Mouse (Mus musculus) embryonic facial prominence, embryonic 12.5 days (tissue): ENCODE data around the gene Ndrg2. TPM values are rescaled to one million over a fixed set of nuclear protein-coding genes. Genes with fewer than 3 reads are reported as not detected.
A peak's percentile ranks its signal among the peaks of the same experiment; 100 is the strongest.
"Not testable (repeated sequence)": the region's sequence is repeated elsewhere in the genome, so short reads cannot be mapped to it uniquely, and the experiment has no call there.

ENCODE experiments used
- ATAC-seq: fragments of 200-750 bp; cut with Nextera tagmentation; 2 replicates; pipeline ENCODE4 v1.8.0; 2017; ENCODE audit not compliant: insufficient number of reproducible peaks, insufficient read depth, low FRiP score, low TSS enrichment
- H3K27ac ChIP-seq: fragments of 300-500 bp; sonication (generic); 2 replicates; pipeline ENCODE4 v1.5.1; 2016; ENCODE audit warnings: mild to moderate bottlenecking
- H3K27me3 ChIP-seq: fragments of 300-500 bp; sonication (generic); 2 replicates; pipeline ENCODE4 v1.6.1; 2016; ENCODE audit warnings: mild to moderate bottlenecking, moderate library complexity
- H3K36me3 ChIP-seq: fragments of 300-500 bp; sonication (generic); 2 replicates; pipeline ENCODE4 v1.6.1; 2016; ENCODE audit warnings: mild to moderate bottlenecking
- H3K4me1 ChIP-seq: fragments of 300-500 bp; sonication (generic); 2 replicates; pipeline ENCODE4 v1.6.1; 2016
- H3K4me2 ChIP-seq: fragments of 300-500 bp; sonication (generic); replicated peaks from 2 replicates; pipeline ENCODE4 v1.6.1; 2016; ENCODE audit warnings: mild to moderate bottlenecking, moderate library complexity
- H3K4me3 ChIP-seq: fragments of 300-500 bp; sonication (generic); 2 replicates; pipeline ENCODE4 v1.5.1; 2016; ENCODE audit warnings: mild to moderate bottlenecking
- H3K9ac ChIP-seq: fragments of 300-500 bp; sonication (generic); 2 replicates; pipeline ENCODE4 v1.6.1; 2016; ENCODE audit warnings: mild to moderate bottlenecking, moderate library complexity
- H3K9me3 ChIP-seq: fragments of 300-500 bp; sonication (generic); 2 replicates; pipeline ENCODE4 v1.6.1; 2016; ENCODE audit warnings: mild to moderate bottlenecking, moderate library complexity
- WGBS: fragments of 180-500 bp; shearing (Covaris S2); methylation state at CpG from one replicate; pipeline ENCODE4 v1.1.7; 2016; 5-methylcytosine and 5-hydroxymethylcytosine counted together
- polyA plus RNA-seq: library from polyadenylated mRNA; unstranded; fragments of >200 nt; fragmentation: Nextera tagmentation; extraction: Ambion mirVana; gene quantifications from 2 replicates; pipeline ENCODE4 v1.2.1, GENCODE M21; 2016

The Ndrg2 gene
- polyA plus RNA-seq, 1 experiment from 2014 or later, result 30.9 TPM

DNA sequence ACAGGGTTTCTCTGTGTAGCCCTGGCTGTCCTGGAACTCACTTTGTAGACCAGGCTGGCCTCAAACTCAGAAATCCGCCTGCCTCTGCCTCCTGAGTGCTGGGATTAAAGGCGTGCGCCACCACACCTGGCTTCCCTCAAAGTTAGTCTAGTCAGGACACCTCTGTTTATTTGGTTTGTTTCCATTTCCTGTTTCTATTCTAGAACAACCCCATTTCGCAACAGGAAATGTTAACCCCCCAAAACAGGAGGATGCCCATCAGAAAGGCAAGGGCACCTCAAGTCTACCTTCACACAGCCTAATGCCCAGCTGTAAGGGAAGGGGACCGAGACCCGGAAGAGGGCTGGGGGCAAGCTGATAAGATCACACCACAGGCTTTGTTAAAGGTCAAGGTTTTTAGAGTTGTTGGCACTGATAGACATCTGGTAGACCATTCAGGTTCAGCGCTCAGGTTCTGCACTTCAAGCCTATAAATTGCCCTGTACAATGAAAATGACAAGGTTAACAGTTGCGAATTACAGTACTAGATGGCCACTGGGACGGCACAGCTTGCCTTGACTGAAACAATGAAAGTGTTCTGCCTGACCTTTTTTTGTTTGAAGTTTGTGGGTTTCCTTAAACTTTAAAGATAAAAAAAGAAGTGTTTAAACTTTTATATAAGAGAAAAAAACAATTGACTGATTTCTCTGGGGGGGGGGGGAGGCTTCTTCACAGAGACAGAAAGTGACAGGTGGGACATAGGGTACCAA lies 21.6 kb downstream of the Ndrg2 start, which contains the start of gene Slc39a2:
Slc39a2 (plus strand) TSS at position 699 of the 749 bp plus-strand sequence.
- H3K4me3 ChIP-seq, result no peak within 1 kb of the TSS
- H3K4me1 ChIP-seq, result no peaks in the 10 kb centered on the region
- no peak for ATAC-seq
- no peaks in the 10 kb centered on the region; the same call in 1 of the 2 replicates for H3K27me3 ChIP-seq
- H3K4me2 ChIP-seq, result no peak within 1 kb of the TSS
- WGBS, result 89% methylated on average over 9 of the region's 9 CpGs
- H3K9ac ChIP-seq, result no peak within 1 kb of the TSS
- H3K27ac ChIP-seq, result no peak within 1 kb of the TSS; the same call in 1 of the 2 replicates
- H3K36me3 ChIP-seq, result peaks cover 49% of the 10 kb centered on the region
- no peaks in the 10 kb centered on the region for H3K9me3 ChIP-seq

DNA sequence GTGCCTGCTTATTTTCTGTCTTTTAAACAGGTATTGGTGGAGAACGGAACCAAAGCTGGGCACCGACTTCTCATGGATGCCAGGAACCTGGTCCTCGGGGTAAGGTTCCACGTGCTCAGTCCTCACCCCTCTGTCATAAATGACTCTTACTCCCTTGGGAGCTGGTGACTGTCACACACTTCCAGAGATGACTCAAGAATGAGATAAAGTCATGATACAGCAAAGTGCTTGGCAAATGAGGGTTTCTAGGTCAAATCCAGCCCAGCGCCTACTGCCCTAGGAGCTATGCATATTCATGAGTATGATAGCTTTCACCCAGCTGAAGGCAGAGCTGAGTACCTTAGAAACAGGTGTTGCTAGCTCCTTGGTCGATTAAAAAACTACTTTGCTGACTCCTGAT lies 24.1 kb downstream of the Ndrg2 start:
- 91% methylated on average over 6 of the region's 6 CpGs for WGBS
- H3K27me3 ChIP-seq, result no peaks in the 10 kb centered on the region; the same call in 1 of the 2 replicates
- no peak for ATAC-seq
- no peak overlapping the region for H3K4me3 ChIP-seq
- H3K4me2 ChIP-seq, result no peak overlapping the region
- no peak overlapping the region for H3K27ac ChIP-seq
- H3K9me3 ChIP-seq, result no peaks in the 10 kb centered on the region
- no peak overlapping the region for H3K9ac ChIP-seq
- peaks cover 58% of the 10 kb centered on the region for H3K36me3 ChIP-seq
- H3K4me1 ChIP-seq, result peaks cover 9% of the 10 kb centered on the region

DNA sequence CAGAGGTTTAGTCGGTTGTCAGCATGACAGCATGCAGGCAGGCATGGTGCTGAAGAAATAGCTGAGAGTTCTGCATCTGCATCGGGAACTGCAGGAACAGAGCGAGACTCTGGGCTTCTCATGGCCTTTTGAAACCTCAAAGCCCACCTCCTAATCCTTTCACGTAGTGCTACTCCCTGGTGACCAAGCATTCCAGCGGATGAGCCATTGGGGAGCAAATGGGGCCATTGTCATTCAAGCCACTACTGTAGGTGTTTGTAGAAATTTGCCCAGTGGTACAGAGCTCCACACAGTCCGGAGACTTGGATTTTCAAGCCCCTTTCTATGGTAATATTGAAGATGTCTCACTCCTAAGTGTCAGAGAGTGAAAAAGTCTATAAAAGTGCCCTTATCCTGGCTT lies 27.9 kb downstream of the Ndrg2 start:
- H3K36me3 ChIP-seq, result peaks cover 43% of the 10 kb centered on the region
- no peak overlapping the region; the same call in 1 of the 2 replicates for H3K9ac ChIP-seq

DNA sequence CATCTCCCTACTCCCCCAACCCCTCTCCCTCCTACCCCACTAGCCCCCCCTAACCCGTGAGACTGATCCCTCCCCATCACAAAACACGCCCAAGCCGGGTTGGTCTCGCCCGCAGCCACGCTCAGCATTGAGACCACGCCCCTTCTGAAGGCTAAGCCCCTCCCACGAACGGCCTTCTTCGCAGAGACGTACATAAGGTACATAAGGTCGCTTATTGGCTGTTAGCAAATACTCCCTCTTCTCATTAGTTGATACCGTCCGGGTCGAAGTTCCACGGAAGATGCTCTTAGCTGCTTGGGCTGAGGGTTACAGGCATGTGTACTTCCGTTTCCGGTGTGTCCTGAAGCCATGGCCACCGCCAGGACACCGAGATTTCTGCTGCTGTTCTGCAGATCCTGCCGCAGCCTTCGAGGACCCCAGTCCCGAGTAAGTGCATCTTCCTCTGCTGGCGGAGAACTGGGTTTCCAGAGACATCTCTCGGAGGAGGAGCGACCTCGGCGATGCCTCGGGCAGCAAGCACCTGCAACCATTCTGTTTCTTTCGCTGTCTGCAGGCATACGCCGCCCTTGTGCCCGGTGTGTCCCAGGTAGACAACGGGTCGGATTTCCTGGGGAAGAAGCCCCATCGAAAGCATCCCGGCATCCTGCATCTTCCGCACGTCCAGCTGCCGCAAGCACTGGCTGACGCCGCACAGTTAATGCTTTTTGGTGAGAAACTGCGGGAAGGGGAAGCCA lies 29.2 kb downstream of the Ndrg2 start, which contains the start of gene Mettl17:
Mettl17 (plus strand) TSS at position 245 of the 734 bp plus-strand sequence.
- WGBS, result under 1% methylated on average over 43 of the region's 43 CpGs
- H3K27ac ChIP-seq, result peak within 1 kb of the TSS; percentile 90
- H3K36me3 ChIP-seq, result peaks cover 30% of the 10 kb centered on the region
- ATAC-seq, result peak; percentile 95
- H3K4me2 ChIP-seq, result peak within 1 kb of the TSS; percentile 80
- H3K27me3 ChIP-seq, result no peaks in the 10 kb centered on the region
- H3K9me3 ChIP-seq, result no peaks in the 10 kb centered on the region
- H3K9ac ChIP-seq, result peak within 1 kb of the TSS; percentile 46
- peak within 1 kb of the TSS; percentile 54 for H3K4me3 ChIP-seq
- H3K4me1 ChIP-seq, result peaks cover 9% of the 10 kb centered on the region

More for the DNA sequence above, 27.9 kb downstream of the Ndrg2 start:
- peak overlapping the region; percentile 80 for H3K4me2 ChIP-seq
- no peak overlapping the region for H3K27ac ChIP-seq
- no peak for ATAC-seq
- H3K4me1 ChIP-seq, result peaks cover 9% of the 10 kb centered on the region
- no peaks in the 10 kb centered on the region for H3K9me3 ChIP-seq
- peak overlapping the region; percentile 54; the same call in 1 of the 2 replicates for H3K4me3 ChIP-seq
- WGBS, result 61% methylated on average over 6 of the region's 6 CpGs
- no peaks in the 10 kb centered on the region for H3K27me3 ChIP-seq

DNA sequence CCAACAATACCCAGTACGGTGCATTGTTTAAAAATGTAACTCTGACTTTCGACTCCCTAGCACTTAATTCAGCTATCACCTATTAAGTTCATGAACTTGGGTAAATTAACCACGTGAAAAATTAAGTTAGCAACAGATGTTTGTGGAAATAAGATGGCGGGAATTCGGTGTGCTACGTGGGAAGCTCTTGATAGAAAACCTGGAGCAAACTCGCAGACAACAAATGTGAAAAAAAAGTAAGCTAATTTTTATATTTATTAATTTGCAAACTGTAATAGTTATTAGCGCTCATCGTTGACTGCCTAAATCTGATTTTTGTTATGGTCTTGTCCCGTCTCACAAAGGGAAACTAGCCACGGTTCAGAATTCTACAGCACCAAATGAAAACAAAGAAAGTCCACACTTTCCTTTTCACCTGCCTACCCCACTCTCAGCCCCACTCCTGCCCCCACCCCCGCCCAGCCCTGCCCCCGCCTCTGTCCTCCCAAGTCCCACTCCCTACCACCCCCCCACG lies 29.9 kb downstream of the Ndrg2 start:
- H3K9ac ChIP-seq, result peak overlapping the region; percentile 40
- H3K27ac ChIP-seq, result peak overlapping the region; percentile 90
- H3K4me2 ChIP-seq, result peak overlapping the region; percentile 80
- ATAC-seq, result peak; percentile 44
- H3K4me1 ChIP-seq, result peaks cover 9% of the 10 kb centered on the region
- peaks cover 23% of the 10 kb centered on the region for H3K36me3 ChIP-seq
- H3K4me3 ChIP-seq, result peak overlapping the region; percentile 54
- WGBS, result 1% methylated on average over 14 of the region's 14 CpGs
- no peaks in the 10 kb centered on the region for H3K9me3 ChIP-seq
- H3K27me3 ChIP-seq, result no peaks in the 10 kb centered on the region

DNA sequence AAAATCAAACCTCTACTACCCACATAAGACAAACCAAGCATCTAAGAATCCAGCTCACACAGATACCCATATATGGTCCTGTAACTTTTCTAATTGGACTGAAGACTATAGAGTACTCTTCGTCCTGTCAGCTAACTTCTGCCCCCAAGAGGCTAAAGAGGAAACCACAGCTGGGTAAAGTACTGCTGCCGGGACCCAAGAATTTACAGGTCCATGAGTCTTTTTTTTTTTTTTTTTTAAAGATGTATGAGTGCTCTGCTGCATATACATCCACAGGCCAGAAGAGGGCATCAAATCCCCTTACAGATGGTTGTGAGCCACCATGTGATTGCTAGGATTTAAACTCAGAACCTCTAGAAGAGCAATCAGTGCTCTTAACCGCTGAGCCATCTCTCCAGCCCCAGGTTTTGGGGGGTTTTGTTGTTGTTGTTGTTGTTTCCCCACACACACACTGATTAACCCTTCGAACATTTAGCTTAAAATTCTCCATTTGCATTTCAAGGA lies 30.4 kb downstream of the Ndrg2 start:
- 0 out of 2 replicates have a peak, but pooled peaks have one; percentile 17 for ATAC-seq
- Histone ChIP-seq H3K27ac (peak overlapping the region; percentile 90; the same call in 1 of the 2 replicates), H3K4me1 (peaks cover 9% of the 10 kb centered on the region), H3K4me3 (peak overlapping the region; percentile 54), H3K4me2 (peak overlapping the region; percentile 80), H3K27me3 (no peaks in the 10 kb centered on the region), H3K36me3 (peaks cover 18% of the 10 kb centered on the region), H3K9ac (no peak overlapping the region), H3K9me3 (no peaks in the 10 kb centered on the region)
- 3% methylated on average over 4 of the region's 4 CpGs for WGBS

DNA sequence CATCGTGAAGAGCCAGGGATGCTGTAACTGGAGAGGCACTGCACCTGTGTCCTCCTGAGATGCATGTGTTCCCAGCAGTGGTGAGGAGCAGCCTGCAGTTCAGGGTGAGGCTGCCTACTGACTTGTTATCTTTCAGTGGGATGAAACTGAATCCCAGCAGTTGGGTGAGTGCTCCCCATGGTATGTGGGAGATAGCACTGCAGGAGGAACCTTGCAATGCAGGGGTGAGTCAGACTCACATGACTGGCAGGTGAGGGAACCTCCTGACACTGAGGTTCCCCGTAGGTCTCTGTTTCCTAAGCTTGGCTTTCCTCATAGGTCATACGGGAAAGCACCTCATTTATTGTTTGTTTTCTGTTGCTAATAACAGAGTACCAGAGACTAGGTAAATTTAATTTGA lies 36.4 kb downstream of the Ndrg2 start:
- no peaks in the 10 kb centered on the region for H3K4me1 ChIP-seq
- no peak overlapping the region for H3K27ac ChIP-seq
- H3K9ac ChIP-seq, result no peak overlapping the region
- H3K4me2 ChIP-seq, result no peak overlapping the region
- no peak for ATAC-seq
- H3K36me3 ChIP-seq, result no peaks in the 10 kb centered on the region
- 77% methylated on average over 3 of the region's 3 CpGs for WGBS
- H3K27me3 ChIP-seq, result no peaks in the 10 kb centered on the region
- no peak overlapping the region for H3K4me3 ChIP-seq
- no peaks in the 10 kb centered on the region for H3K9me3 ChIP-seq

DNA sequence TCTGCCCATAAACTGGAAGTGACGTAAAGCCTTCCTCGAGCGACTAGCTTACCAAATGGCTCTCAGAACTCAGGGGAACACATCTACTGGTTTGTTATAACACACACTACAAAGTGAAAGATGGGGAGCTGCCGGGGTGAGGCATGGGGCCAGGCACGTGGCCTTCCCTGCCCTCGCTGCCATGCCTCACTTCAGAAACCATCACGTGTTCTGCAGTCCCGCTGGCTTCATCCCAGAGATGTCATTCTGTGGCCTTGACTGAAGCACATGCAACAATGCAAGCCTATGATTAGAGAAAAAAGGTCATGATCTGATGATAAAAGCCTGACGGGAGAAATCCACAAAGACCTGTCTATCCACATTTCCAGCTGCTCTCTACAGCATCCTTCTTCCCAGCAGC lies 42.2 kb downstream of the Ndrg2 start:
- no peaks in the 10 kb centered on the region for H3K36me3 ChIP-seq
- ATAC-seq, result no peak
- no peaks in the 10 kb centered on the region for H3K27me3 ChIP-seq
- H3K4me2 ChIP-seq, result no peak overlapping the region
- H3K4me1 ChIP-seq, result no peaks in the 10 kb centered on the region
- no peak overlapping the region for H3K4me3 ChIP-seq
- 79% methylated on average over 9 of the region's 9 CpGs for WGBS
- H3K27ac ChIP-seq, result no peak overlapping the region
- H3K9ac ChIP-seq, result no peak overlapping the region
- no peaks in the 10 kb centered on the region for H3K9me3 ChIP-seq

DNA sequence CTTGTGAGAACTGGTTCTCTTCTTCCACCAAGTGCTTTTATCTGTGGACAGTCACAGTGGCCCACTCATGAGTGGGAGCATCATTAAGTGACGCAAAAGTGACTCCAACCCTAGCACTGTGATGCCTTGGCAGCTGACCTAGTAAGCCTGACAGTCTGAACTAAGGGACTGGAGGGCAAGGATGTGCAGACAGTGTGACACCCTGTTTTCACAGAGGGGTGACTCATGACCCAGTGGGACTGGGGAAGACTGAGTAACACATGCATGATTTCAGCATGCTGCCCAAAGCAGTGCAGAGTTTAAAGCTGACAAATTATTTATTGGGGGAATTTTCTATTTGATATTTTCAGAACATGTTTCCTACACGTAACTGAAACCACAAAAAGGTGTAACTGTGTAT lies 43.2 kb downstream of the Ndrg2 start:
- no peaks in the 10 kb centered on the region for H3K27me3 ChIP-seq
- H3K4me1 ChIP-seq, result no peaks in the 10 kb centered on the region
- H3K4me3 ChIP-seq, result no peak overlapping the region
- no peak for ATAC-seq
- H3K36me3 ChIP-seq, result no peaks in the 10 kb centered on the region
- no peak overlapping the region for H3K4me2 ChIP-seq
- WGBS, result 63% methylated on average over 2 of the region's 2 CpGs
- H3K9me3 ChIP-seq, result no peaks in the 10 kb centered on the region
- H3K9ac ChIP-seq, result no peak overlapping the region
- H3K27ac ChIP-seq, result no peak overlapping the region

DNA sequence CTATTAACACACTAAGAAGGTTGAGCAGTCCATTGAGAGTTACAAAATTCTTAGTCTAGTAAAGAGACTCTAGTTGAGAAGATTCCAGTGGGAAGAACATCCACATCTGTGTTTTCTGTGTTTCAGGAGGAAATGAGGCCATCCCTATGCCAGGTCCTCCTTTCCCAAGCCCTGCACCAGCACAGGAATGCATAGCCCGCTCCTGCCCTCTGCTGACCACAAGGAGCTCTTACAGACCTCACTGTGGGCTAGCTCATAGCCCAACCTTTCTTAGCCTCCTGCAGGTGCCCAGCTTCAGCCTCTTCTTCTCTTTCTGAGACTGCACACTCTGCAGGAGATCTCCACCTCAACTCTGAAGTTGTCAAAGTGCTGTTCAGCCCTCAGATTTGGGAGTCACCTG lies 50.4 kb downstream of the Ndrg2 start:
- not testable (repeated sequence) for H3K4me3 ChIP-seq, H3K9ac ChIP-seq, H3K4me1 ChIP-seq, H3K27ac ChIP-seq, ATAC-seq, H3K4me2 ChIP-seq, H3K27me3 ChIP-seq, H3K9me3 ChIP-seq, H3K36me3 ChIP-seq
- 26% methylated on average over 1 of the region's 1 CpGs for WGBS

DNA sequence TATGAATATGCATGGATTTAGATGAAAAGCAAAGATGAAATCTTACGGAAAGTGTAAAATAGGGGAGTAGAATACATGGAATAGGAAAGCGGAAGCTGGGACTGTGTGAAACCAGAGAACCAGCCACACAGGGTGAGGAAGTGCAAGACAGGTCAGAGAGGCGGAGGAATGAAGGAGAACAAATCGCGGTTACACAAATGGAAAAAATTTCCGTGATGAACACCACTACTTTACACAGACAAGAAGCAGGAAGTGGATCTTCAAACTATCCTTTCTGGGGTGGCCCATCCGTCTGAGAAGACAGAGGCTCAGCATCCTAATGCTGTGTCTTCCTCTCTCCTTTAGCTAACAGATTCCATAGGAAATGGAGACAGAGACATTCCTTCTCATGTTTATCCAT lies 58.7 kb downstream of the Ndrg2 start:
- H3K27me3 ChIP-seq, H3K4me2 ChIP-seq, ATAC-seq, H3K9ac ChIP-seq, H3K27ac ChIP-seq, H3K36me3 ChIP-seq, H3K4me1 ChIP-seq, H3K4me3 ChIP-seq, H3K9me3 ChIP-seq: not testable (repeated sequence)
- 82% methylated on average over 7 of the region's 7 CpGs for WGBS
